Mouse (Mus musculus) limb, embryonic 10.5 days (tissue): ENCODE data around the gene Cpne5. TPM values are rescaled to one million over a fixed set of nuclear protein-coding genes. Genes with fewer than 3 reads are reported as not detected.

Source experiments
- polyA plus RNA-seq: library from polyadenylated mRNA; unstranded; fragments of >200 nt; fragmentation: Nextera tagmentation; extraction: Ambion mirVana; gene quantifications from 2 replicates; pipeline ENCODE4 v1.2.1, GENCODE M21; 2016

Gene Cpne5
- polyA plus RNA-seq, 1 experiment from 2014 or later, result 2.0 TPM

Other genes starting within 250 kb of the Cpne5 start
- 116 and 131 TPM in 2 replicates for gene Stk38, start 230.2 kb downstream of the Cpne5 start, polyA plus RNA-seq
- gene Srsf3, start 205.5 kb downstream of the Cpne5 start, polyA plus RNA-seq, result 820 and 832 TPM in 2 replicates
- gene Cdkn1a, start 147.2 kb downstream of the Cpne5 start, polyA plus RNA-seq, result 22.2 and 28.8 TPM in 2 replicates
- 0.11 and 0.26 TPM in 2 replicates for gene Rab44, start 124.0 kb downstream of the Cpne5 start, polyA plus RNA-seq
- 239 and 250 TPM in 2 replicates for gene Ppil1, start 26.0 kb upstream of the Cpne5 start, polyA plus RNA-seq
- 47.9 and 52.9 TPM in 2 replicates for gene BC004004, start 30.6 kb upstream of the Cpne5 start, polyA plus RNA-seq
- 0.34 and 0.35 TPM in 2 replicates for gene Pi16, start 79.5 kb upstream of the Cpne5 start, polyA plus RNA-seq
- gene Mtch1, start 109.8 kb upstream of the Cpne5 start, polyA plus RNA-seq, result 234 and 286 TPM in 2 replicates
- gene Fgd2, start 122.7 kb upstream of the Cpne5 start, polyA plus RNA-seq, result 6.4 and 6.7 TPM in 2 replicates